Mouse (Mus musculus) intestine, embryonic 14.5 days (tissue): ENCODE measurements around the gene Gm44502. TPM values are rescaled to one million over a fixed set of nuclear protein-coding genes. Genes with fewer than 3 reads are reported as not detected.

Experiments used
- ATAC-seq: fragments of 200-750 bp; cut with Nextera tagmentation; replicated peaks from 2 replicates; pipeline ENCODE4 v1.8.0; 2017; ENCODE audit warnings: low read depth, moderate number of reproducible peaks, moderate TSS enrichment, moderate library complexity; ENCODE audit not compliant: low FRiP score, low TSS enrichment
- DNase-seq: peaks from one replicate; pipeline ENCODE4 v3.0.0-alpha.2; 2018; ENCODE audit warnings: low spot score
- H3K27ac ChIP-seq: fragments of 300-500 bp; sonication (generic); 2 replicates; pipeline ENCODE4 v1.5.1; 2014; ENCODE audit warnings: low read depth, mild to moderate bottlenecking, control low read depth
- H3K27me3 ChIP-seq: fragments of 300-500 bp; sonication (generic); replicated peaks from 2 replicates; pipeline ENCODE4 v1.6.1; 2014; ENCODE audit warnings: low read length, control low read depth; ENCODE audit not compliant: control insufficient read depth, insufficient read depth
- H3K36me3 ChIP-seq: fragments of 300-500 bp; sonication (generic); 2 replicates; pipeline ENCODE4 v1.6.1; 2014; ENCODE audit warnings: low read length, control low read depth; ENCODE audit not compliant: control insufficient read depth, insufficient read depth
- H3K4me1 ChIP-seq: fragments of 300-500 bp; sonication (generic); replicated peaks from 2 replicates; pipeline ENCODE4 v1.6.1; 2014; ENCODE audit warnings: low read length, control low read depth, mixed read lengths; ENCODE audit not compliant: control insufficient read depth, insufficient read depth
- H3K4me2 ChIP-seq: fragments of 300-500 bp; sonication (generic); 2 replicates; pipeline ENCODE4 v1.6.1; 2014; ENCODE audit warnings: low read length
- H3K4me3 ChIP-seq: fragments of 300-500 bp; sonication (generic); 2 replicates; pipeline ENCODE4 v1.5.1; 2014; ENCODE audit warnings: low read depth, low read length, control low read depth, mixed read lengths
- H3K9ac ChIP-seq: fragments of 300-500 bp; sonication (generic); 2 replicates; pipeline ENCODE4 v1.6.1; 2014; ENCODE audit warnings: mild to moderate bottlenecking, low read length
- H3K9me3 ChIP-seq: fragments of 300-500 bp; sonication (generic); 2 replicates; pipeline ENCODE4 v1.6.1; 2016; ENCODE audit warnings: low read length, control low read depth; ENCODE audit not compliant: control insufficient read depth
- WGBS: fragments of 180-500 bp; shearing (Covaris S2); extraction: QIAGEN DNeasy Blood & Tissue Kit; methylation state at CpG from one replicate; pipeline ENCODE4 v1.1.7; 2014; 5-methylcytosine and 5-hydroxymethylcytosine counted together
- polyA plus RNA-seq: library from polyadenylated mRNA; unstranded; fragments of >200 nt; fragmentation: Nextera tagmentation; extraction: Ambion mirVana; gene quantifications from 2 replicates; pipeline ENCODE4 v1.2.1, GENCODE M21; 2014

The Gm44502 gene
- polyA plus RNA-seq, 1 experiment from 2014 or later, result not detected

DNA sequence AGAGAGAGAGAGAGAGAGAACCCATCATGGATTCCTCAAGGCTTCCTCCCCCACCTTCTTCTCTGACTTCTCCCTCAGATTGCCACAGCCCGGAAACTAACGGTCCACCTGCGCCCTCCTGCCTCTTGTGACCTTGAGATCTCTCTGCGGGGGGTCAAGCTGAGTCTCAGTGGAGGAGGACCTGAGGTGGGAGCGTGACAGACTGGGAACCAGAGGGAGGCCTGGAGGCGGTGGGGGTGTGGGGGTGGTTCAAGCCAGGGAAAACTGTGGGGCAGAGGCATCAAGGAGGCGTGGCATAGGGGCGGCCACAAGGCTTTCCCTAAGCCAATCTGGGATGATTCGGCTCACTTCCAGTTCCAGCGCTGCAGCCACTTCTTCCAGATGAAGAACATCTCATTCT is 30.8 kb upstream of the Gm44502 start:
- Histone ChIP-seq H3K4me1 (no peaks in the 10 kb centered on the region), H3K27ac (no peak overlapping the region), H3K4me2 (no peak overlapping the region), H3K36me3 (no peaks in the 10 kb centered on the region), H3K9me3 (no peaks in the 10 kb centered on the region), H3K27me3 (0 out of 2 replicates have a peak, but pooled peaks cover 2% of the 10 kb centered on the region), H3K9ac (no peak overlapping the region), H3K4me3 (no peak overlapping the region)
- ATAC-seq, result no peak
- DNase-seq, result no peak
- WGBS, result 70% methylated on average over 10 of the region's 10 CpGs

DNA sequence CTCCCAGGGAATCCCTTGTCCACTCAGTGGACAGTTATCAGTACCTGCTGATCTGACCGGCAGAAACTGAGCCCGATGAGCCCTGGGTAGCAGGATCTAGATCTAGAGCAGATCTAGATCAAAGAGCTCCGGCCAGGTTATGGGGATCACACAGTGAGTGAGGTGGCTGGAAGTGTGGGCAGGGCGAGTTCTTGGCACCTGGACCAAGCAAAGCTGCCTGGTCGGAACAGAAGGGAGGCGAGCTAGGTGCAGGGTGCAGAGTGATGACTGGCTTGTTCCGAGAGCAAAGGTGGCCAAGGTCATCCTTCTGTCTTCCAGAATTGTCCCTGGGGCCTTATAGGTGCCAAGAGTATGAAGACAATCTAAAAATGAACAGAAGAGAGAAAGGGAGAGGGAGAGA is 30.3 kb upstream of the Gm44502 start:
- Histone ChIP-seq H3K27ac (no peak overlapping the region), H3K4me3 (no peak overlapping the region), H3K9ac (no peak overlapping the region), H3K27me3 (0 out of 2 replicates have a peak, but pooled peaks cover 2% of the 10 kb centered on the region), H3K4me2 (no peak overlapping the region), H3K4me1 (no peaks in the 10 kb centered on the region), H3K9me3 (no peaks in the 10 kb centered on the region), H3K36me3 (no peaks in the 10 kb centered on the region)
- 83% methylated on average over 7 of the region's 7 CpGs for WGBS
- ATAC-seq, result no peak
- DNase-seq, result no peak

DNA sequence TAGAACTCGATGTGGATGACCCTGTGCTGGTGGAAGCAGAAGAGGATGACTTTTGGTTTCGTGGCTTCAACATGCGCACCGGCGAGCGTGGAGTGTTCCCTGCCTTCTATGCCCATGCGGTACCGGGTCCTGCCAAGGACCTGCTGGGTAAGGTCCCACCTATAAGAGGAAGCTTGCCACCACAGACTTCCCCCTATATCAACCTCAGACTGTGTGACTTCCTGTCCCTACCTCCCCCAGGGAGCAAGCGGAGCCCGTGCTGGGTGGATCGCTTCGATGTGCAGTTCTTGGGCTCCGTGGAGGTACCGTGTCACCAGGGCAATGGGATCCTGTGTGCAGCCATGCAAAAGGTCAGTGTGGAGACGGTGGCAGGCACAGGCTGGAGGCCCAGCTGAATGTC is 29.4 kb upstream of the Gm44502 start:
- H3K36me3 ChIP-seq, result no peaks in the 10 kb centered on the region
- WGBS, result 92% methylated on average over 15 of the region's 15 CpGs
- no peak overlapping the region for H3K4me2 ChIP-seq
- no peak for ATAC-seq
- no peak for DNase-seq
- no peaks in the 10 kb centered on the region for H3K9me3 ChIP-seq
- no peak overlapping the region for H3K4me3 ChIP-seq
- peaks cover 10% of the 10 kb centered on the region for H3K27me3 ChIP-seq
- no peak overlapping the region for H3K9ac ChIP-seq
- no peak overlapping the region for H3K27ac ChIP-seq
- H3K4me1 ChIP-seq, result 0 out of 2 replicates have a peak, but pooled peaks cover 3% of the 10 kb centered on the region

DNA sequence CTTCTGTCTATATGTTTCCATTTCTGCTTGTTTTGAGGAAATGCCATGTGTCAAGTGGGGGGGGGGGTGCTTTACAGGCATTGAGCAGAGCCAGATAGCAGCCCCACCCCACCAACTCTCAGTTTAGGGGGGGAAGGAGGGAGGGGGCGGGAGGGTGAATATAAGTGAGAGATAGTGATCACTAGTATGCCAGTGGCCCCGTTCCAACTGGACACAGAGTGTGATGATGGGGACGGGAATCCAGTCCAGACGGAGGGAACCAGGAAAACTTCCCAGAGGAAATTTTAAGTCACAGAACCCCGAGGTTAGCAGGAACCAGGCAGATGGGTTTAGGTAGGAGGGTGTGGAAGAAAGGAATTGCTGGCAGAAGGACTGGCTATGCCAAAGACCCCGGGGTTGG is 26.1 kb upstream of the Gm44502 start:
- DNase-seq, result no peak
- no peak overlapping the region for H3K4me2 ChIP-seq
- no peak overlapping the region for H3K27ac ChIP-seq
- H3K4me3 ChIP-seq, result no peak overlapping the region
- ATAC-seq, result no peak
- no peaks in the 10 kb centered on the region for H3K36me3 ChIP-seq
- 0 out of 2 replicates have a peak, but pooled peaks cover 3% of the 10 kb centered on the region for H3K4me1 ChIP-seq
- H3K27me3 ChIP-seq, result peaks cover 13% of the 10 kb centered on the region
- no peak overlapping the region for H3K9ac ChIP-seq
- no peaks in the 10 kb centered on the region for H3K9me3 ChIP-seq
- WGBS, result 74% methylated on average over 6 of the region's 6 CpGs

DNA sequence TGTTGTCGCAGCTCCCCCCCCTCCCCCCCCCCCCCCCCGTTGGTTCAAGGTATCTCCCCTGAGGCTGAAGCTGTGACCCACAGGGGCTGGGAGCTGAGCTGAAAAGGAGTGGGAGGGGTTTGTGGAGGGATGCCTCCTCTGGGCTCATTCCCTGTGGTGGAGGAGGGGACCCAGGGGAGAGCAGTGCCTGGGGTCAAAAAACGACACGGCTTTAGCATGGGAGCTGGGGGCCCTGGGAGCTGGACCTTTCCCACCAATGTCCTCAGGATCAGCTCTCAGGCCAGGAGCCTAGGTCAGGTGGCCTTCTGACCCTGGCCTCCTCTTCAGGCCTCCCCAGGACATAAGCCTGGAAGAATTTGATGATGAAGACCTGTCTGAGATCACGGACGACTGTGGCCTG is 25.4 kb upstream of the Gm44502 start:
- H3K4me3 ChIP-seq, result no peak overlapping the region
- H3K27ac ChIP-seq, result no peak overlapping the region
- 22% methylated on average over 5 of the region's 6 CpGs for WGBS
- DNase-seq (no peak), ATAC-seq (no peak)
- 0 out of 2 replicates have a peak, but pooled peaks cover 3% of the 10 kb centered on the region for H3K4me1 ChIP-seq
- H3K9ac ChIP-seq, result no peak overlapping the region
- no peaks in the 10 kb centered on the region for H3K9me3 ChIP-seq
- H3K4me2 ChIP-seq, result peak overlapping the region; percentile 66
- H3K36me3 ChIP-seq, result no peaks in the 10 kb centered on the region
- peaks cover 13% of the 10 kb centered on the region for H3K27me3 ChIP-seq

DNA sequence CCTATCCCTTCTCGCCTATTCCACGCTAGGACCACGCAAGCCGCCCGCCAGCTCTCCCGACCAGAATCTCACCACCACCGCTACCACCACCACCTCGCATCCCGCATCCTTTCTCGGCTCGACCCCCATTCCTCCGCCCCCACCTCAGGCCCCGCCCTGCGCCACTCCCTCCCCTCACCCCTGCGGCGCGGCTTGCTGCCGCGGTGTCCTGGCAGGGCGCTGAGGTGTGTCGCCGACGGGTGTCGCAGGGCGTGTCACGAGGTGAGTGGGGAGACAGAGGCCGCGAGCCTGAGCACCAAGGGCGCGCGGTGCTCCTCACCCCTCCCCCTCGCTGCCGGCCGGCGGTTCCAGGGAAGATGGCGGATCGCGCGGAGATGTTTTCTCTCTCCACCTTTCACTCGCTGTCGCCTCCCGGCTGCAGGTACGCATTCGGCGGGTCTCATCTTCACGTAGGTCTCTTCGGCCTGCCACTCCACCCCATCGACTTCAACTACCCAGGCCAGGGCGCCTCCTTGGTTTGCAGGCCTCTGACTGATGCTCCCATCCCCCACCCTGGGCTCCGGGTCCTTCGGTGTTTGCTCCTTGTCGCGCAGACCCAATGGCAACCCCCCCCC is 24.5 kb upstream of the Gm44502 start, which contains the start of gene Mapk8ip2:
Gene Mapk8ip2, plus strand, starts transcription at position 49 of the 614 bp plus-strand sequence.
- under 1% methylated on average over 52 of the region's 53 CpGs for WGBS
- ATAC-seq (peak; percentile 57), DNase-seq (no peak)
- Histone ChIP-seq H3K27me3 (peaks cover 13% of the 10 kb centered on the region), H3K27ac (no peak within 1 kb of the TSS), H3K4me3 (peak within 1 kb of the TSS; percentile 38), H3K9ac (no peak within 1 kb of the TSS), H3K4me1 (0 out of 2 replicates have a peak, but pooled peaks cover 3% of the 10 kb centered on the region), H3K9me3 (no peaks in the 10 kb centered on the region), H3K4me2 (peak within 1 kb of the TSS; percentile 66), H3K36me3 (no peaks in the 10 kb centered on the region)

DNA sequence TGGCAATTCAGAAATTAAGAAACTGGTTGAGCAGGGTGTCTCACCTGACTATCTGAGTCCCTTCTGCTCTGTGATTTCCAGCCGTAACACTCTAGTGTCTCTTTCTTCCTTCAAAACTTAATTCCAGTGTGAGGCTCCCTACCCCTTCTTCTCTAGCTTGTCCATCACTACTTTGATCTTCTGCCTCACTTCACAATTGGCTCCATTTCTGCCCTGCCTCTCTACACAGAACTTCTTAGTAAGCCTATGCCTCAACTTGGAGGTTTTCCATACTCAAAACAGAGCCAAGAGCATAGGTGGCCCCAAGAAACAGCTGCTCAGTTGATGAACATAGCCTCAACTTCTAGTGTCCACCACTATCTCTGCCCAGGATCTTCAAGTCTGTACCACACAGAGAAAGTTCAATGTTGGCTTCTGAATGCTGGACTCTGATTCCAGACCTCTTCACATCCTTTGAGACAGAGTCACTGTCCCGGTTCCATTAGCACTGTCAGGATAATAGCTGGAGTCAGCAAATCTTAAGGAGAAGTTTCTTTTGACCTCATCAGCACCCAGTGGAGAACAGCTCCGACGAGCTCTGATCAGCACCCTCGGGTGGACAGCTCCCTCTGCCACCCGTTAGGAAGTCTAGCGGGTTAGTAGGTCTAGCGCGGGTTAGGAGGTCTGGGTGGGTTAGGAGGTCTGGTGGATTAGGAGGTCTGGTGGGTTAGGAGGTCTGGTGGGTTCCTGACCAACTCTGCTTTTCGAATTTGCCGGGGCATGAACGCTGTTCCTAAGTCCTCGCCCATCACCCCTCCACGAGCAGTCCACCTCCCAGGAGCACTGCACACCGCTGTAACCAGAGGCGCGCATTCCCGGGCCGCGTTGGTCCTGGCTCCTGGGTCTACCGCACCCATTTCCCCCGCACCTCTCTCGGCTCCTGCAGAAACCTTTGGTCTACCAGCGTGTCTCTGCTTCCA is 23.7 kb upstream of the Gm44502 start:
- peak overlapping the region; percentile 66 for H3K4me2 ChIP-seq
- 0 out of 2 replicates have a peak, but pooled peaks cover 3% of the 10 kb centered on the region for H3K4me1 ChIP-seq
- no peaks in the 10 kb centered on the region for H3K9me3 ChIP-seq
- peak overlapping the region; percentile 38 for H3K4me3 ChIP-seq
- no peaks in the 10 kb centered on the region for H3K36me3 ChIP-seq
- peaks cover 13% of the 10 kb centered on the region for H3K27me3 ChIP-seq
- DNase-seq (peak; percentile 95), ATAC-seq (peak; percentile 70)
- H3K9ac ChIP-seq, result no peak overlapping the region
- WGBS, result 5% methylated on average over 24 of the region's 24 CpGs
- no peak overlapping the region for H3K27ac ChIP-seq

DNA sequence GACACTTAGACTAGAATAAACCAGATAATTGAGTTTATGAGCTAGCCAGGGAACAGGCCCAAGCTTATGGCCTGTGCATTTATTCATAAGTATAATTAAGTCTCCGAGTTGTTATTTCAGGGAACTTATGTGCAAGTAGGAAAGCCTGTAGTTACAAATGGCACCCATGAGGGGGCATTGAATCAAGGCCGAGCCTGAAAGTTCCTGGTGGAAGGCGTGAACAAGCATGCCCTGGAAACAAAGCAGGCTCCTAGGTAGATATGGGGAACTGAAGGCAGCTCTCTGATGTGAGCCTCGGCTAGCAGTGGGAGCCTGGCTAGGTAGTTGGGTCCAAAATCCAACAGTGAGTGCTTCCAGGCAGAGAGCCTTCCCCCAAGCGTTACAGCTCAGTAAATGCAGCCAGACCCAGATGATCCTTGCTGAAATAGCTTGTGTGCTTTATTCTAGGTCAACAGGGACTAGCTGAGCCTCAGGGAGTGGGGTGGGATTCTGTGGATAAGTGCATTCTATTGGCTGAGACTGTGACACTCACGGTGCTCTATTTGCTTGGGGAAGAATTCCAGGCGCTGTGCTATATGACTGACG is 13.1 kb upstream of the Gm44502 start:
- 37% methylated on average over 8 of the region's 8 CpGs for whole genome bisulfite sequencing
- Histone ChIP-seq H3K4me2 (no peak overlapping the region), H3K36me3 (no peaks in the 10 kb centered on the region), H3K4me1 (no peaks in the 10 kb centered on the region), H3K9ac (no peak overlapping the region), H3K27me3 (no peaks in the 10 kb centered on the region), H3K9me3 (no peaks in the 10 kb centered on the region), H3K27ac (no peak overlapping the region), H3K4me3 (no peak overlapping the region)
- ATAC-seq (no peak), DNase-seq (no peak)
